ENCODE assay signal across 26 mouse cellular contexts in genomic region chr7:73508688-73509087, GRCm38 (mm10). TPM values are rescaled to one million over a fixed set of nuclear protein-coding genes. Genes with fewer than 3 reads are reported as not detected.
DNase-seq lines count a peak whose midpoint lies in the region; ATAC-seq and TF ChIP-seq lines count a peak whose summit lies in the region.
"Had no signal": no experiment of that assay in that cellular context is flagged by ENCODE, and none has a peak within 500 bp of the region (broad histone marks: within the 10 kb centered on the region; RNA-seq: fewer than 3 reads in every experiment).

No protein-coding gene starts in this region.

- no peak overlapping the region for H3K4me2 ChIP-seq in forebrain, embryonic 15.5 days (replicated peaks)
- no peak overlapping the region for H3K4me2 ChIP-seq in forebrain, postnatal 0 days (ENCODE audit: low read depth)
- no peak overlapping the region for H3K4me2 ChIP-seq in heart, embryonic 13.5 days
- no peak overlapping the region for H3K4me2 ChIP-seq in heart, embryonic 12.5 days
- no peak overlapping the region for H3K4me2 ChIP-seq in hindbrain, embryonic 15.5 days
- H3K4me2 ChIP-seq in hindbrain, embryonic 11.5 days (replicated peaks; ENCODE audit: low read depth, low read length) = no peak overlapping the region
- H3K4me2 ChIP-seq: embryonic facial prominence, embryonic 13.5 days; forebrain, embryonic 12.5 days; hindbrain, embryonic 12.5 days had no signal

- peak overlapping the region; percentile 55 for H3K27ac ChIP-seq in forebrain, embryonic 15.5 days (replicated peaks)
- no peak overlapping the region for H3K27ac ChIP-seq in forebrain, postnatal 0 days (ENCODE audit: low read depth, low read length)
- peak overlapping the region; percentile 3; the same call in 1 of the 2 replicates for H3K27ac ChIP-seq in heart, embryonic 13.5 days (replicated peaks)
- no peak overlapping the region for H3K27ac ChIP-seq in heart, embryonic 12.5 days (ENCODE audit: poor library complexity, severe bottlenecking)
- 0 out of 2 replicates have a peak overlapping the region, but pooled peaks have one; percentile 20 for H3K27ac ChIP-seq in hindbrain, embryonic 15.5 days (replicated peaks)
- no peak overlapping the region for H3K27ac ChIP-seq in hindbrain, embryonic 11.5 days (ENCODE audit: low read depth, low read length)
- H3K27ac ChIP-seq: embryonic facial prominence, embryonic 10.5 days; embryonic facial prominence, embryonic 13.5 days; forebrain, embryonic 12.5 days; heart, adult 2 months; heart, embryonic 10.5 days; hindbrain, embryonic 12.5 days had no signal

- DNase-seq in forebrain, postnatal 0 days = no peak
- DNase-seq in hindbrain, embryonic 11.5 days (ENCODE audit: low spot score) = no peak
- no peak for DNase-seq in adrenal gland, postnatal 4 days (ENCODE audit: low spot score in 2 of 2)
- DNase-seq: adrenal gland, adult 2 months; adrenal gland, postnatal 14 days; cerebellum, adult 11-12 months; cerebellum, adult 8-10 months; cerebellum, postnatal 10 days; cerebellum, postnatal 36 days; embryo, embryonic 11 days; gastrocnemius, postnatal 10 days; gastrocnemius, postnatal 36 days; heart, adult 2 months; heart, postnatal 36 days had no signal

- H3K9me3 ChIP-seq in forebrain, embryonic 15.5 days = no peaks in the 10 kb centered on the region
- H3K9me3 ChIP-seq in forebrain, postnatal 0 days (ENCODE audit: low read length) = no peaks in the 10 kb centered on the region
- H3K9me3 ChIP-seq in heart, embryonic 13.5 days = no peaks in the 10 kb centered on the region
- no peaks in the 10 kb centered on the region for H3K9me3 ChIP-seq in heart, embryonic 12.5 days (replicated peaks)
- H3K9me3 ChIP-seq in hindbrain, embryonic 15.5 days = no peaks in the 10 kb centered on the region
- no peaks in the 10 kb centered on the region for H3K9me3 ChIP-seq in hindbrain, embryonic 11.5 days (ENCODE audit: control insufficient read depth, low read length)
- H3K9me3 ChIP-seq: embryonic facial prominence, embryonic 10.5 days; embryonic facial prominence, embryonic 13.5 days; forebrain, embryonic 12.5 days; heart, embryonic 10.5 days; hindbrain, embryonic 12.5 days had no signal

- H3K4me3 ChIP-seq in forebrain, embryonic 15.5 days = no peak overlapping the region
- no peak overlapping the region for H3K4me3 ChIP-seq in forebrain, postnatal 0 days (ENCODE audit: low read depth, low read length)
- H3K4me3 ChIP-seq in heart, embryonic 13.5 days = no peak overlapping the region
- no peak overlapping the region for H3K4me3 ChIP-seq in heart, embryonic 12.5 days
- no peak overlapping the region for H3K4me3 ChIP-seq in hindbrain, embryonic 15.5 days
- no peak overlapping the region for H3K4me3 ChIP-seq in hindbrain, embryonic 11.5 days (ENCODE audit: low read depth, low read length)
- H3K4me3 ChIP-seq: embryonic facial prominence, embryonic 10.5 days; embryonic facial prominence, embryonic 13.5 days; erythroblast, embryonic 14.5 days; forebrain, embryonic 12.5 days; heart, adult 2 months; heart, embryonic 10.5 days; hindbrain, embryonic 12.5 days had no signal

- ATAC-seq in forebrain, embryonic 15.5 days (replicated peaks) = no peak
- ATAC-seq in forebrain, postnatal 0 days = no peak
- ATAC-seq in heart, embryonic 13.5 days (ENCODE audit: extremely low read depth, insufficient number of reproducible peaks, low FRiP score, low TSS enrichment) = no peak
- no peak for ATAC-seq in heart, embryonic 12.5 days (ENCODE audit: insufficient number of reproducible peaks, low FRiP score)
- ATAC-seq in hindbrain, embryonic 15.5 days (ENCODE audit: low FRiP score, low read depth) = no peak
- ATAC-seq in hindbrain, embryonic 11.5 days (ENCODE audit: low FRiP score) = no peak
- ATAC-seq: forebrain, embryonic 16.5 days; intestine, postnatal 0 days had no signal

- peaks cover 84% of the 10 kb centered on the region for H3K36me3 ChIP-seq in forebrain, embryonic 15.5 days
- H3K36me3 ChIP-seq in forebrain, postnatal 0 days (ENCODE audit: insufficient read depth) = peaks cover 27% of the 10 kb centered on the region
- H3K36me3 ChIP-seq in heart, embryonic 13.5 days = peaks cover 98% of the 10 kb centered on the region
- peaks cover 85% of the 10 kb centered on the region for H3K36me3 ChIP-seq in heart, embryonic 12.5 days
- peaks cover 39% of the 10 kb centered on the region for H3K36me3 ChIP-seq in hindbrain, embryonic 15.5 days
- peaks cover 22% of the 10 kb centered on the region for H3K36me3 ChIP-seq in hindbrain, embryonic 11.5 days (ENCODE audit: control insufficient read depth, insufficient read depth, low read length)

- TF ChIP-seq CTCF in forebrain, postnatal 0 days (IDR thresholded peaks at IDR 0.05; ENCODE audit: low read depth) = no peak

- peaks cover 14% of the 10 kb centered on the region for H3K4me1 ChIP-seq in forebrain, embryonic 15.5 days
- H3K4me1 ChIP-seq in forebrain, postnatal 0 days (ENCODE audit: insufficient read depth) = no peaks in the 10 kb centered on the region
- no peaks in the 10 kb centered on the region for H3K4me1 ChIP-seq in heart, embryonic 13.5 days
- 0 out of 2 replicates have a peak, but pooled peaks cover 2% of the 10 kb centered on the region for H3K4me1 ChIP-seq in heart, embryonic 12.5 days (replicated peaks)
- H3K4me1 ChIP-seq in hindbrain, embryonic 15.5 days (replicated peaks) = no peaks in the 10 kb centered on the region
- H3K4me1 ChIP-seq in hindbrain, embryonic 11.5 days (replicated peaks; ENCODE audit: control insufficient read depth, insufficient read depth, low read length) = no peaks in the 10 kb centered on the region
- H3K4me1 ChIP-seq: embryonic facial prominence, embryonic 10.5 days; embryonic facial prominence, embryonic 13.5 days; forebrain, embryonic 12.5 days; heart, embryonic 10.5 days; hindbrain, embryonic 12.5 days had no signal

- no peaks in the 10 kb centered on the region for H3K27me3 ChIP-seq in forebrain, embryonic 15.5 days
- no peaks in the 10 kb centered on the region for H3K27me3 ChIP-seq in forebrain, postnatal 0 days (ENCODE audit: insufficient read depth, low read length)
- no peaks in the 10 kb centered on the region for H3K27me3 ChIP-seq in heart, embryonic 13.5 days (replicated peaks)
- H3K27me3 ChIP-seq in heart, embryonic 12.5 days (replicated peaks) = no peaks in the 10 kb centered on the region
- no peaks in the 10 kb centered on the region for H3K27me3 ChIP-seq in hindbrain, embryonic 15.5 days
- no peaks in the 10 kb centered on the region for H3K27me3 ChIP-seq in hindbrain, embryonic 11.5 days (ENCODE audit: control insufficient read depth, insufficient read depth, low read length)
- H3K27me3 ChIP-seq: embryonic facial prominence, embryonic 13.5 days; forebrain, embryonic 12.5 days; hindbrain, embryonic 12.5 days had no signal

- WGBS in forebrain, embryonic 15.5 days = 89% methylated on average over 2 of the region's 2 CpGs
- 75% methylated on average over 2 of the region's 2 CpGs for WGBS in forebrain, postnatal 0 days
- 79% methylated on average over 2 of the region's 2 CpGs for WGBS in heart, embryonic 13.5 days
- WGBS in heart, embryonic 12.5 days = 94% methylated on average over 2 of the region's 2 CpGs
- WGBS in hindbrain, embryonic 15.5 days = 85% methylated on average over 2 of the region's 2 CpGs
- 91% methylated on average over 2 of the region's 2 CpGs for WGBS in hindbrain, embryonic 11.5 days

- no peak overlapping the region for H3K9ac ChIP-seq in forebrain, embryonic 15.5 days (replicated peaks)
- no peak overlapping the region for H3K9ac ChIP-seq in forebrain, postnatal 0 days
- no peak overlapping the region for H3K9ac ChIP-seq in heart, embryonic 13.5 days
- H3K9ac ChIP-seq in heart, embryonic 12.5 days = no peak overlapping the region
- no peak overlapping the region for H3K9ac ChIP-seq in hindbrain, embryonic 15.5 days
- no peak overlapping the region for H3K9ac ChIP-seq in hindbrain, embryonic 11.5 days (ENCODE audit: low read depth, low read length)
- H3K9ac ChIP-seq: embryonic facial prominence, embryonic 13.5 days; forebrain, embryonic 12.5 days; hindbrain, embryonic 12.5 days had no signal

RNA-seq across cellular contexts. Expression of gene Chd2, which starts 32.9 kb away (rescaled TPM):
- 58.0 and 67.1 TPM in 2 replicates for polyA plus RNA-seq in forebrain, embryonic 15.5 days (2015; fragmentation: Nextera tagmentation; extraction: Ambion mirVana)
- 31.9 and 53.9 TPM in 2 replicates for total RNA-seq in forebrain, postnatal 0 days (2014; rRNA removed)
- polyA plus RNA-seq in forebrain, postnatal 0 days (2015; fragmentation: Nextera tagmentation; extraction: Ambion mirVana) = 20.2 and 32.0 TPM in 2 replicates
- polyA plus RNA-seq in heart, embryonic 13.5 days (2015; fragmentation: Nextera tagmentation; extraction: Ambion mirVana) = 31.3 and 34.1 TPM in 2 replicates
- polyA plus RNA-seq in heart, embryonic 12.5 days (2016; fragmentation: Nextera tagmentation; extraction: Ambion mirVana) = 48.5 and 50.4 TPM in 2 replicates
- 34.9 and 37.2 TPM in 2 replicates for polyA plus RNA-seq in hindbrain, embryonic 15.5 days (2015; fragmentation: Nextera tagmentation; extraction: Ambion mirVana)
- polyA plus RNA-seq in hindbrain, embryonic 11.5 days (2014; fragmentation: Nextera tagmentation; extraction: Ambion mirVana) = 45.4 and 64.4 TPM in 2 replicates
- 10 to 100 TPM; 63.5 to 69.1 TPM for total RNA-seq in adrenal gland, postnatal 4 days (2021)

Comparison
In these comparisons a context has a peak if more than half of its experiments do, and no peak if none do; other contexts are left out.
1. H3K27ac ChIP-seq: peak in forebrain, embryonic 15.5 days (single experiment), heart, embryonic 13.5 days (single experiment) and hindbrain, embryonic 15.5 days (single experiment); none in forebrain, postnatal 0 days (single experiment), heart, embryonic 12.5 days (single experiment) and hindbrain, embryonic 11.5 days (single experiment).